Mouse (Mus musculus) heart, postnatal 0 days (tissue): ENCODE measurements around the gene Pcf11.

ENCODE experiments used
- CTCF ChIP-seq: IDR thresholded peaks from 2 replicates; pipeline ENCODE4 v1.5.1; 2016; ENCODE audit warnings: antibody characterized with exemption, control low read depth, low read depth
- EP300 ChIP-seq: IDR thresholded peaks from 2 replicates; pipeline ENCODE4 v1.6.1; 2016; ENCODE audit warnings: antibody characterized with exemption, low read depth

GRCm38 (mm10) chr7:92656386-92656785, 13.3 kb downstream of the Pcf11 start:
- TF ChIP-seq EP300 (no peak), CTCF (no peak)
